Mouse (Mus musculus) myocyte (in vitro differentiated cells): Measurements from ENCODE around the gene Nanos3.

Experiments used
- CEBPB ChIP-seq: IDR thresholded peaks from 2 replicates; pipeline ENCODE4 v1.6.1; 2011; ENCODE audit warnings: mild to moderate bottlenecking, moderate library complexity; ENCODE audit not compliant: poor library complexity, insufficient read depth, severe bottlenecking
- E2F4 ChIP-seq: IDR thresholded peaks from one replicate; pipeline ENCODE4 v1.6.1; 2011; ENCODE audit warnings: mild to moderate bottlenecking, control low read depth, moderate library complexity; ENCODE audit not compliant: insufficient read depth
- MAX ChIP-seq: IDR thresholded peaks from one replicate; pipeline ENCODE4 v1.6.1; 2011; ENCODE audit warnings: low read depth, mild to moderate bottlenecking, control low read depth
- MYOD1 ChIP-seq, 3 experiments: IDR thresholded peaks; one replicate each; pipeline ENCODE4 v1.6.1; 2011; ENCODE audit warnings: control low read depth in 2 of 3, low read depth in 2 of 3, mild to moderate bottlenecking in 2 of 3, moderate library complexity in 1 of 3; ENCODE audit not compliant: insufficient read length in 2 of 3, control insufficient read depth in 1 of 3
- MYOG ChIP-seq, 3 experiments: IDR thresholded peaks; one replicate each; pipeline ENCODE4 v1.6.1; 2011; ENCODE audit warnings: control low read depth in 2 of 3, low read depth in 2 of 3, mild to moderate bottlenecking in 2 of 3; ENCODE audit not compliant: insufficient read length in 2 of 3, control insufficient read depth in 1 of 3, insufficient read depth in 1 of 3
- POLR2A ChIP-seq: IDR thresholded peaks from one replicate; pipeline ENCODE4 v1.6.1; 2011; ENCODE audit warnings: low read depth, mild to moderate bottlenecking, control low read depth, moderate library complexity; ENCODE audit not compliant: insufficient read length
- POLR2AphosphoS2 ChIP-seq: IDR thresholded peaks from one replicate; pipeline ENCODE4 v1.6.1; 2011; ENCODE audit warnings: low read depth, control low read depth; ENCODE audit not compliant: insufficient read length
- SRF ChIP-seq: IDR thresholded peaks from one replicate; pipeline ENCODE4 v1.6.1; 2011; ENCODE audit warnings: low read depth; ENCODE audit not compliant: control insufficient read depth, insufficient read length
- TCF12 ChIP-seq: IDR thresholded peaks from one replicate; pipeline ENCODE4 v1.6.1; 2011; ENCODE audit warnings: mild to moderate bottlenecking, control low read depth; ENCODE audit not compliant: poor library complexity, insufficient read depth, severe bottlenecking
- TCF3 ChIP-seq: IDR thresholded peaks from one replicate; pipeline ENCODE4 v1.6.1; 2011; ENCODE audit warnings: low read depth, control low read depth; ENCODE audit not compliant: insufficient read length
- USF1 ChIP-seq: IDR thresholded peaks from one replicate; pipeline ENCODE4 v1.6.1; 2011; ENCODE audit warnings: low read depth, mild to moderate bottlenecking, control low read depth, moderate library complexity

DNA sequence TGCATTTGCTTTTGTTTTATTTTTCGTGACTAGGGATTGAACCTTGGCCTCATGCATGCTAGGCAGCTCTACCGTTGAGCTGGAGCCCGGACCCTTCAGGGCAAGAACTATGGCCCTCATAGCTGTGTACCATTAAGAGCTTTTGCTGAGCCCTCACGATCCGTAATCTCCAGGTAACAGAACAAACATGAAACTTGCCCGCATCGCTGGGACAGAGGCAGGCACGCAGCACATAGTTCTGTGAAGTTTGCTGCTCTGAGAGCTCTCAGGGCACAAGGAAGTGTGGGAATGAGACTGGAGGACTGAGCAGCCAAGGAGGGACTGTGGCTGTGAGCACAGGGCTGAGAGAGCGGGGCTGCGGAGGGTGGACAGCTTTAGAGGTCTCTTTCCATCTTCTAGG is 3.7 kb upstream of the Nanos3 start:
- TF ChIP-seq MAX (no peak), E2F4 (no peak), USF1 (no peak), POLR2A (no peak), POLR2AphosphoS2 (no peak), TCF12 (no peak), MYOD1 (IDR thresholded peaks at IDR 0.05; ENCODE audit: control insufficient read depth in 1 of 3, insufficient read length in 2 of 3, low read depth in 2 of 3) (no peak), CEBPB (no peak), MYOG (IDR thresholded peaks at IDR 0.05; ENCODE audit: control insufficient read depth in 1 of 3, insufficient read depth in 1 of 3, insufficient read length in 2 of 3, low read depth in 2 of 3) (no peak), TCF3 (no peak), SRF (no peak)
